Mouse (Mus musculus): ENCODE results near the gene E4f1. TPM values are rescaled to one million over a fixed set of nuclear protein-coding genes. Genes with fewer than 3 reads are reported as not detected.
A peak's percentile ranks its signal among the peaks of the same experiment; 100 is the strongest.

E4f1 gene
- 26.9 to 32.5 TPM (median 29.5 TPM) in 3 replicates for total RNA-seq (2017)

- peak; percentile 90 for ATAC-seq (replicated peaks; ENCODE audit: insufficient number of reproducible peaks, low FRiP score, low TSS enrichment, poor library complexity, severe bottlenecking)
Measured at GRCm38 (mm10) chr17:24469910-24470602, at the start of gene E4f1, which contains the start of gene Pgp. E4f1 (minus strand) TSS chr17:24470313. Pgp (plus strand) TSS chr17:24470392.

GRCm38 (mm10) chr17:24514270-24515257 lies 44.5 kb upstream of the E4f1 start:
- ATAC-seq (replicated peaks; ENCODE audit: insufficient number of reproducible peaks, low FRiP score, low TSS enrichment, poor library complexity, severe bottlenecking): no peak

GRCm38 (mm10) chr17:24513609-24514008 lies 43.5 kb upstream of the E4f1 start:
- no peak for ATAC-seq (replicated peaks; ENCODE audit: insufficient number of reproducible peaks, low FRiP score, low TSS enrichment, poor library complexity, severe bottlenecking)

GRCm38 (mm10) chr17:24507806-24508460 lies 37.8 kb upstream of the E4f1 start:
- no peak for ATAC-seq (replicated peaks; ENCODE audit: insufficient number of reproducible peaks, low FRiP score, low TSS enrichment, poor library complexity, severe bottlenecking)

GRCm38 (mm10) chr17:24507129-24507664 lies 37.1 kb upstream of the E4f1 start:
- ATAC-seq (replicated peaks; ENCODE audit: insufficient number of reproducible peaks, low FRiP score, low TSS enrichment, poor library complexity, severe bottlenecking): no peak

- ATAC-seq (replicated peaks; ENCODE audit: insufficient number of reproducible peaks, low FRiP score, low TSS enrichment, poor library complexity, severe bottlenecking): no peak
Measured at GRCm38 (mm10) chr17:24506332-24507070, 36.4 kb upstream of the E4f1 start.

GRCm38 (mm10) chr17:24505286-24505955 lies 35.3 kb upstream of the E4f1 start:
- no peak for ATAC-seq (replicated peaks; ENCODE audit: insufficient number of reproducible peaks, low FRiP score, low TSS enrichment, poor library complexity, severe bottlenecking)

- no peak for ATAC-seq (replicated peaks; ENCODE audit: insufficient number of reproducible peaks, low FRiP score, low TSS enrichment, poor library complexity, severe bottlenecking)
Measured at GRCm38 (mm10) chr17:24504085-24504484, 34.0 kb upstream of the E4f1 start.

- ATAC-seq (replicated peaks; ENCODE audit: insufficient number of reproducible peaks, low FRiP score, low TSS enrichment, poor library complexity, severe bottlenecking): no peak
Measured at GRCm38 (mm10) chr17:24502208-24502607, 32.1 kb upstream of the E4f1 start.

- ATAC-seq (replicated peaks; ENCODE audit: insufficient number of reproducible peaks, low FRiP score, low TSS enrichment, poor library complexity, severe bottlenecking): no peak
Measured at GRCm38 (mm10) chr17:24496026-24496425, 25.9 kb upstream of the E4f1 start.

GRCm38 (mm10) chr17:24495443-24495842 lies 25.3 kb upstream of the E4f1 start:
- ATAC-seq (replicated peaks; ENCODE audit: insufficient number of reproducible peaks, low FRiP score, low TSS enrichment, poor library complexity, severe bottlenecking): no peak

GRCm38 (mm10) chr17:24494627-24495335 lies 24.7 kb upstream of the E4f1 start:
- ATAC-seq (replicated peaks; ENCODE audit: insufficient number of reproducible peaks, low FRiP score, low TSS enrichment, poor library complexity, severe bottlenecking): no peak

- ATAC-seq (replicated peaks; ENCODE audit: insufficient number of reproducible peaks, low FRiP score, low TSS enrichment, poor library complexity, severe bottlenecking): no peak
Measured at GRCm38 (mm10) chr17:24490399-24490798, 20.3 kb upstream of the E4f1 start.

GRCm38 (mm10) chr17:24489265-24490030 lies 19.3 kb upstream of the E4f1 start:
- ATAC-seq (replicated peaks; ENCODE audit: insufficient number of reproducible peaks, low FRiP score, low TSS enrichment, poor library complexity, severe bottlenecking): no peak

GRCm38 (mm10) chr17:24488662-24489264 lies 18.6 kb upstream of the E4f1 start:
- no peak for ATAC-seq (replicated peaks; ENCODE audit: insufficient number of reproducible peaks, low FRiP score, low TSS enrichment, poor library complexity, severe bottlenecking)

- ATAC-seq (replicated peaks; ENCODE audit: insufficient number of reproducible peaks, low FRiP score, low TSS enrichment, poor library complexity, severe bottlenecking): no peak
Measured at GRCm38 (mm10) chr17:24488186-24488661, 18.1 kb upstream of the E4f1 start, which contains the start of gene Caskin1. Caskin1 (plus strand) TSS chr17:24488601.

Data from monocyte, adult 5-6 weeks (primary cell).